Mouse (Mus musculus): ENCODE data around the gene Skida1.

Skida1 gene

DNA sequence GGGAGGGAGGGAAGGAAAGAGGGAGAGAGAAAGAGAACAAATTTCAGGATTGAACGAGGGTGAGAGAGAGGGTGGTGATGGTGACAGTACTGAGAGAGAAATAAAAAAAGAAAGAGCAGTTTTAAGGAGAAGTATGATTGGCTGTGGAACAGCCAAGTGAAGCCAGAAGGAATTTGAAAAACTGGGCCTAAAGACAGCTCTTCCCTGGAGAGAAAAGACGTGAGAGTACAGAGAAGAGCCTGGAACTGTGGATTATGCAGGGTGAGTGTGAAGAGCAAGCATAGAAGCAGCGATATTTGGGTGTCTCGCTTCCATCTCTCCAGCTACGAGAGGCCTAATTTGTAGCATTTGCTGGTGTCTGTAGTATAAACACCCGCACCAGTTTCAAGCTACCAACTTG, 37.6 kb downstream of the Skida1 start:
- DNase-seq: no peak

DNA sequence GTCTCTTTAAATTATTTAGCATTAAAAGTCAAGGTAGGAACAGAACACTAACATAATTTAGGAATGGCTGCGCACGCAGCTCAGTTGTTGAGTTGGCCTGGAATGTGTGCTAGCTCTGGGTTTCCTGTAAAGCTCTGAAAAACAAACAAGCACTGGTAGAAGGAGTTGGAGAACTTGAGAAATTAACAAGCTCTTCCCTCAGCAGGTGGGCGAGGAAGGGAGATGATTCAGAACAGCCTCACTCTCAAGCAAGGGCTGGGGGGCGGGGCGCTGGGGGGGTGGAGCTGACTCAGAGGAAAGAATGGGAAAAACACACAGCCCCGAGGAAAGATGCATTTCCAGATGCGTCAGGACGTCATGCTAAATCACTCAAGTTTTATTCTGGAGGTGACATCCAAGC, 43.7 kb downstream of the Skida1 start:
- DNase-seq: no peak

DNA sequence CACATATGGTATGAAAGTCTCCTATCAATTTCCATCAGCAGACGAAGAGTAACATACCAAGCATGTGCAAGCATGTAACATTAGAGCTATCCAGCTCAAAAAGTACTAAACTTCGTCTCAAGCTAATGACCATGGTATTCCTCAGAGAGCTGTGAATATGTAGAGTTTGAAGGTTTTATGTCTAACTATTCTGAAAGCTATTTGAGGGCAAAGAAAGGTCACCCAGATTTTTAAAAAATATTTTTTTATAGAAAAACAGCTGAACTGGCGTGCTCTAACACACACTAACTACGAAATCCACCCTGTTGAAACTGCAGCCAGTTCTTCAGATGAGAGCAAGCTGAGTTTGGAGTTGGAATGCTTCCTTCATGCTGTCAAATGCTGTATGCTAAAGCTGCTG, 44.6 kb downstream of the Skida1 start:
- DNase-seq: no peak

DNA sequence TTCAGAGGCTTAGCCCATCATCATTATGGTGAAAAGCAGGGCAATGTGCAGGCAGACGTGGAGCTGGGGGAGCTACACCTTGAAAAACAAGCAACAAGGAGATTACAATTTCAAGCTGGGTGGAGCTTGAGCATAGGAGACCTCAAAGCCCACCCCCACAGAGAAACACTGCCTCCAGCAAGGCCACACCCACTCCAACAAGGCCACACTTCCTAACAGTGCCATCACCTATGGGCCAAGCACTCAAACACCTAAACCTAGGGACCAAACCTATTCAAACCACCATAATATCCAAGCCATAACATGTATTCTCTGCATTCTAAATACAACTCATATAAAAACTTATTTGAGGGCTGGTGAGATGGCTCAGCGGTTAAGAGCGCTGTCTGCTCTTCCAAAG, 46.5 kb downstream of the Skida1 start:
- DNase-seq: no peak

DNA sequence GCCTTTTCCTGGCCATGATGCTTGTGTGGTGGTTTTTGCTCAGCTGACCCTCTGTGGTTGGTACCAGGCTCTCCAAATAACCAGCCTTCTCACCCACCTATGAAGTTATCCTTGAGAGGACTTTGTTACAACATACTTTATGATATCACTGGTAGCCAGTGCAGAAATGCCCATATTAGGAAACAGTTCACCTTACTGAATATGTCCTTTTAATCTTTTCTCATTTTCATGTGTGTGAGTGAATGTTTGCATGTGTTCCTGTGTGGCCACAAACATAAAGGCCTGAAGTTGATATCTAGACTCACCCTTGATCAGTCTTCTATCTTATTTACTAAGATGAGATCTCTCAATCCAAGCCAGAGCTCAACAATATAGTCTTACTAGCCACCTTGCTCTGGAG, 52.0 kb downstream of the Skida1 start, which contains the start of gene H2al2a:
Gene H2al2a (minus strand): TSS at position 101 of the 400 bp plus-strand sequence.
- no peak for DNase-seq

Data from lung, postnatal 36 days (tissue).